Mouse (Mus musculus) embryonic facial prominence, embryonic 14.5 days (tissue): ENCODE results near the gene Tssk6. TPM values are rescaled to one million over a fixed set of nuclear protein-coding genes. Genes with fewer than 3 reads are reported as not detected.
A peak's percentile ranks its signal among the peaks of the same experiment; 100 is the strongest.

Source experiments
- ATAC-seq: fragments of 200-750 bp; cut with Nextera tagmentation; 2 replicates; pipeline ENCODE4 v1.8.0; 2017; ENCODE audit warnings: low read depth, moderate number of reproducible peaks, moderate TSS enrichment
- DNase-seq: peaks from one replicate; pipeline ENCODE4 v3.0.0-alpha.2; 2015; ENCODE audit warnings: low spot score
- H3K27ac ChIP-seq: fragments of 300-500 bp; sonication (generic); replicated peaks from 2 replicates; pipeline ENCODE4 v1.5.1; 2014; ENCODE audit warnings: low read depth, mild to moderate bottlenecking, low read length, moderate library complexity
- H3K27me3 ChIP-seq: fragments of 300-500 bp; sonication (generic); replicated peaks from 2 replicates; pipeline ENCODE4 v1.6.1; 2014; ENCODE audit warnings: low read length; ENCODE audit not compliant: control insufficient read depth, insufficient read depth
- H3K36me3 ChIP-seq: fragments of 300-500 bp; sonication (generic); 2 replicates; pipeline ENCODE4 v1.6.1; 2014; ENCODE audit warnings: low read length, mixed read lengths; ENCODE audit not compliant: control insufficient read depth, insufficient read depth
- H3K4me1 ChIP-seq: fragments of 300-500 bp; sonication (generic); 2 replicates; pipeline ENCODE4 v1.6.1; 2014; ENCODE audit warnings: antibody characterized with exemption, low read length; ENCODE audit not compliant: control insufficient read depth, insufficient read depth
- H3K4me2 ChIP-seq: fragments of 300-500 bp; sonication (generic); 2 replicates; pipeline ENCODE4 v1.6.1; 2014; ENCODE audit warnings: low read depth, mild to moderate bottlenecking, low read length, moderate library complexity, mixed read lengths
- H3K4me3 ChIP-seq: fragments of 300-500 bp; sonication (generic); 2 replicates; pipeline ENCODE4 v1.5.1; 2014; ENCODE audit warnings: low read depth, mild to moderate bottlenecking, low read length
- H3K9ac ChIP-seq: fragments of 300-500 bp; sonication (generic); 2 replicates; pipeline ENCODE4 v1.6.1; 2014; ENCODE audit warnings: low read depth, mild to moderate bottlenecking, low read length, moderate library complexity, mixed read lengths
- H3K9me3 ChIP-seq: fragments of 300-500 bp; sonication (generic); 2 replicates; pipeline ENCODE4 v1.6.1; 2016; ENCODE audit warnings: low read length; ENCODE audit not compliant: control insufficient read depth
- WGBS: fragments of 180-500 bp; shearing (Covaris S2); extraction: QIAGEN DNeasy Blood & Tissue Kit; methylation state at CpG from one replicate; pipeline ENCODE4 v1.1.7; 2014; 5-methylcytosine and 5-hydroxymethylcytosine counted together
- polyA plus RNA-seq: library from polyadenylated mRNA; unstranded; fragments of >200 nt; fragmentation: Nextera tagmentation; extraction: Ambion mirVana; gene quantifications from 2 replicates; pipeline ENCODE4 v1.2.1, GENCODE M21; 2014

The Tssk6 gene
- polyA plus RNA-seq, 1 experiment from 2014 or later: 2.5 TPM

GRCm38 (mm10) chr8:69919010-69919409 lies 17.0 kb downstream of the Tssk6 start:
- Histone ChIP-seq H3K27ac (no peak overlapping the region), H3K4me1 (peaks cover 13% of the 10 kb centered on the region), H3K27me3 (no peaks in the 10 kb centered on the region), H3K4me2 (no peak overlapping the region), H3K9me3 (no peaks in the 10 kb centered on the region), H3K9ac (no peak overlapping the region), H3K4me3 (no peak overlapping the region), H3K36me3 (peaks cover 38% of the 10 kb centered on the region)
- ATAC-seq (peak; percentile 49), DNase-seq (peak; percentile 88)
- WGBS: 68% methylated on average over 1 of the region's 1 CpGs

DNA sequence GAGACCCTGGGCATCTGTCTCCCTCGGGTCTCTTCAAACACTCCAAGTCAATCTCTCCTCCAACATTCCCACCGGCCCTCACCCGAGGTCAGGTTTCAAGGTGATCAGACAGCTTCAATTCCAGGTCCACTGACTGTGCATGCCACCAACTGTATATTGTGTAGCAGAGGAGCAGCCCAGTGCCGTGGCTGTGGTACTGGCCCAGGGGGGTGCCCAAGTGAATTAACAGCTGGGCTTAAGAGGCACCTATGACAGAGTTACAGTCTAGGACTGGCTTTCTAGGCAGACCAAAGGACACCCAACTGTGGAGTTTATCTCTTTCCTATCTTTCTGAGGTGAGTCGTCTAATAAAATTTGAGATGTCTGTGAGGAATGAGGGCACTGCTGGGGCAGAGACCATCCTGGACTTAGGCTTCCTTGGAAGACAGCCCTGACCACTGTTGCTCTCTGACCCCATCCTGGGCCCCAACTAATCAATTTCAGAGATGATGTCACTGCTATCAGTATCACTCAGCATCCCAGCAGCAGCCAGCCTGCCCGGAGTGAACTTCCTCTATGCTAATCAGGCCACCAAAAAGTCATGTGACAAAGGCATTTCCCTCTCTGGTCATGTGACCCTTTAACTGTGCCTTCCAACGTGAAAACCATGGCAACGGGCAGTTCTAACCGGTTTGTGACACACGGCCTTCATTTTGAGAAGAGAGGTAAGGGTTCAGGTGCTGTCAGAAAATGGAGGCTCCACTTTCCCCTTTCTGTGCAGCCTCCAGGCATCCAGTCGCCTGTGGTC lies 18.1 kb downstream of the Tssk6 start:
- ATAC-seq: peak; percentile 31; the same call in 1 of the 2 replicates
- Histone ChIP-seq H3K27ac (peak overlapping the region; percentile 61), H3K4me3 (no peak overlapping the region), H3K36me3 (peaks cover 27% of the 10 kb centered on the region), H3K4me1 (peaks cover 13% of the 10 kb centered on the region), H3K9ac (peak overlapping the region; percentile 21; the same call in 1 of the 2 replicates), H3K4me2 (peak overlapping the region; percentile 24), H3K27me3 (no peaks in the 10 kb centered on the region), H3K9me3 (no peaks in the 10 kb centered on the region)
- 25% methylated on average over 11 of the region's 11 CpGs for WGBS
- DNase-seq: peak; percentile 83

DNA sequence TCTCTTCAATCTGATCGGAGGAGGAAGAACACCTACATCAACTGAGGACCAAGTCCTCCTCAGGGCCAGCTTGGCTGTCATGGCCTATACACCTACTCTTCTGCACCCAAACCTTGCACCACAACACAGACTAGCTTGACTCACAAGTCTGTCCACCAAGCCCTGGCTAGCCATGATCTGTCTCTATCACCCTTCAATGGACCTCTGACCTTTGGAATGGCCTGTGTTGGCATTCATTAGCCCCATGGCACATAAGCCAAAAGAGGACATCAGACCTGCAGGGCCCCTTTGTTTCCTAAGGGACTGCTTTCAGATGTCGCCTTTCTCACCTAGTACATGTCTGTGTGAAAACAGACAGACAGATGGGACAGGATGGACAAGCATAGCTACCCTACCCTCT lies 19.2 kb downstream of the Tssk6 start:
- H3K36me3 ChIP-seq: peaks cover 17% of the 10 kb centered on the region
- H3K9me3 ChIP-seq: no peaks in the 10 kb centered on the region
- no peak for ATAC-seq
- no peak overlapping the region for H3K4me3 ChIP-seq
- no peaks in the 10 kb centered on the region for H3K27me3 ChIP-seq
- no peak overlapping the region for H3K9ac ChIP-seq
- 78% methylated on average over 2 of the region's 2 CpGs for WGBS
- DNase-seq: no peak
- peaks cover 13% of the 10 kb centered on the region for H3K4me1 ChIP-seq
- no peak overlapping the region for H3K4me2 ChIP-seq
- H3K27ac ChIP-seq: peak overlapping the region; percentile 61

DNA sequence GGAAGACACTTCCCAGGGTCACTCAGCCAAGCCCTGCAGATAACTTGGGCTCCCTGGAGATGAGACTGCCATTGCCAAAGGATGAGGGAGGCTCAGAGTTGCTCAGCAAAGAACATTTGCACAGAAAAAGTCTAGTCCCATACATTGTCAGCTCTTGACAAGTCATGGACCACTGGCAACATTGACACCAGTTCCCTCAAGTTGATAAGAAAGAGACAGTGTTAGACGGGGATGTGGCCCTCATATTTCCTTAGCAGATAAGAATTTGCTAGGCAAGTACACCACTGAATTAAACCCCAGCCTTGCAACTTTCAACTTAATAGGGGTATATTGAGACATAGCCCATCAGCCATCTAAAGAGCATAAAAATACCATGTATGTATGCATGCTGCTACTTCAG lies 22.0 kb downstream of the Tssk6 start:
- 77% methylated on average over 1 of the region's 1 CpGs for WGBS

DNA sequence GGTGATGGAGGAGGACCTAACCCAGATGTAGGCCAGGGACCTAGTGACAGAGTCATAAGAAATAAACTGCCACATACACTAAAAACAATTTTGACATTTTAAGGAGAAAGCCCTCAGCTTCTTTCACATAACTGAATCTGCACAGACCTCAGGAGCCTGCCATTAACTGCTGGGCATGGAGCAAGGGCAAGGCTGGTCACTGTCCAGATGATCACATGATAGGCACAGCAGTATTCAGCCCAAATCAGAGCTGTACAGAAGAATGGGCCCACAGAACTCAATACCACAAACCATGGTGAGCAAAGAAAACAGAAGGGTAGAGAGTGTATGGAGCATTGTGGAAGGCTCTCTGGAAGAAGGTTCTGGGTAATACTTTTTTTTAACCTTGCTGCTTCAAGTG lies 24.9 kb downstream of the Tssk6 start:
- ATAC-seq: no peak
- Histone ChIP-seq H3K9ac (no peak overlapping the region), H3K27me3 (no peaks in the 10 kb centered on the region), H3K4me2 (no peak overlapping the region), H3K27ac (no peak overlapping the region), H3K4me3 (no peak overlapping the region), H3K36me3 (peaks cover 11% of the 10 kb centered on the region; the same call in 1 of the 2 replicates), H3K4me1 (no peaks in the 10 kb centered on the region), H3K9me3 (no peaks in the 10 kb centered on the region)
- DNase-seq: no peak

More for the DNA sequence above, 22.0 kb downstream of the Tssk6 start:
- no peak overlapping the region for H3K4me2 ChIP-seq
- no peaks in the 10 kb centered on the region for H3K9me3 ChIP-seq
- no peak overlapping the region for H3K27ac ChIP-seq
- peaks cover 11% of the 10 kb centered on the region; the same call in 1 of the 2 replicates for H3K36me3 ChIP-seq
- ATAC-seq: no peak
- H3K4me3 ChIP-seq: no peak overlapping the region
- H3K27me3 ChIP-seq: no peaks in the 10 kb centered on the region
- no peak overlapping the region for H3K9ac ChIP-seq
- peaks cover 13% of the 10 kb centered on the region for H3K4me1 ChIP-seq
- DNase-seq: no peak

DNA sequence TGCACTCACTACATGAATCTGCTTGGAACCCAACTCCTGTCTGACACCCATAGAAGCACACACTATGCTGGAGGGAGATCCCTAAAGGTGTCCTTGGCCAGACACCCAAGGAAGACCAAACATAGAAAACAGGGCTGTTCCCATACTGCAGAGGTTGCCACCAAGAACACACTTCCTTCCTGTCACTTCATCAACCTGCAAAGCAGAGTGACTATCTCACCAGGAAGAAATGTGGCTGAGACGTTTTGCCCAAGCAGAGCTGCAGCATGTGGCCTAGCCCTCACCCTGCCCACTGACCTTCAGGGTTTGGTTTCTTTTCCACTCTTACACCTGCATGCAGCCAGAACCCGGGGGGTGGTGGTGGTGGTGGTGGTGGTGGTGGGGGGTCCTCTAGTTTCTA lies 31.8 kb downstream of the Tssk6 start:
- no peaks in the 10 kb centered on the region for H3K9me3 ChIP-seq
- no peaks in the 10 kb centered on the region for H3K27me3 ChIP-seq
- H3K4me3 ChIP-seq: no peak overlapping the region
- H3K27ac ChIP-seq: no peak overlapping the region
- H3K4me2 ChIP-seq: no peak overlapping the region
- DNase-seq: no peak
- peaks cover 29% of the 10 kb centered on the region for H3K36me3 ChIP-seq
- no peak for ATAC-seq
- no peak overlapping the region for H3K9ac ChIP-seq
- WGBS: 63% methylated on average over 2 of the region's 2 CpGs
- H3K4me1 ChIP-seq: 0 out of 2 replicates have a peak, but pooled peaks cover 8% of the 10 kb centered on the region

- H3K4me2 ChIP-seq: no peak overlapping the region
- no peaks in the 10 kb centered on the region for H3K9me3 ChIP-seq
- DNase-seq (no peak), ATAC-seq (no peak)
- no peaks in the 10 kb centered on the region for H3K27me3 ChIP-seq
- H3K9ac ChIP-seq: no peak overlapping the region
- H3K4me3 ChIP-seq: no peak overlapping the region
- peaks cover 29% of the 10 kb centered on the region for H3K36me3 ChIP-seq
- H3K27ac ChIP-seq: no peak overlapping the region
- 85% methylated on average over 5 of the region's 5 CpGs for WGBS
- H3K4me1 ChIP-seq: peaks cover 8% of the 10 kb centered on the region; the same call in 1 of the 2 replicates
These were observed 32.6 kb downstream of the Tssk6 start for GRCm38 (mm10) chr8:69934582-69934981.

- ATAC-seq: no peak
- H3K4me3 ChIP-seq: no peak overlapping the region
These were observed 33.4 kb downstream of the Tssk6 start for GRCm38 (mm10) chr8:69935431-69935830.

More at GRCm38 (mm10) chr8:69935431-69935830, 33.4 kb downstream of the Tssk6 start:
- 87% methylated on average over 3 of the region's 3 CpGs for WGBS
- H3K9ac ChIP-seq: no peak overlapping the region
- H3K36me3 ChIP-seq: peaks cover 29% of the 10 kb centered on the region
- no peak for DNase-seq
- H3K27ac ChIP-seq: 0 out of 2 replicates have a peak overlapping the region, but pooled peaks have one; percentile 8
- H3K27me3 ChIP-seq: no peaks in the 10 kb centered on the region
- no peak overlapping the region for H3K4me2 ChIP-seq
- peaks cover 15% of the 10 kb centered on the region; the same call in 1 of the 2 replicates for H3K4me1 ChIP-seq
- H3K9me3 ChIP-seq: no peaks in the 10 kb centered on the region
